Mouse (Mus musculus) MEL (cell line): ENCODE results near the gene Josd1. TPM values are rescaled to one million over a fixed set of nuclear protein-coding genes. Genes with fewer than 3 reads are reported as not detected.
A peak's percentile ranks its signal among the peaks of the same experiment; 100 is the strongest.

Experiments
- DNase-seq: peaks from one replicate; pipeline ENCODE4 v3.0.0; 2011; ENCODE audit warnings: low read depth, low spot score
- H3K27ac ChIP-seq: 2 replicates; pipeline ENCODE4 v1.5.1; 2012; ENCODE audit warnings: low read depth, mild to moderate bottlenecking, control low read depth, low read length, moderate library complexity; ENCODE audit not compliant: control insufficient read depth
- H3K27me3 ChIP-seq, 2 experiments: fragments of 150-350 bp in 1 of 2; sonication (generic) in 1 of 2; 2 replicates each; pipeline ENCODE4 v1.6.1; 2012; ENCODE audit warnings: low read length in 2 of 2, mild to moderate bottlenecking in 2 of 2, improper control_type of control experiment in 1 of 2, moderate library complexity in 1 of 2; ENCODE audit not compliant: insufficient read depth in 2 of 2, control insufficient read depth in 1 of 2
- H3K36me3 ChIP-seq, 2 experiments: 2 replicates each; pipeline ENCODE4 v1.6.1; 2012 to 2014; ENCODE audit warnings: low read length in 2 of 2, improper control_type of control experiment in 1 of 2, inconsistent platforms in 1 of 2, mild to moderate bottlenecking in 1 of 2; ENCODE audit not compliant: insufficient read depth in 2 of 2, control insufficient read depth in 1 of 2
- H3K4me1 ChIP-seq, 2 experiments: fragments of 150-350 bp in 1 of 2; sonication (generic) in 1 of 2; 2 replicates each; pipeline ENCODE4 v1.6.1; 2012; ENCODE audit warnings: low read length in 2 of 2, improper control_type of control experiment in 1 of 2, mild to moderate bottlenecking in 1 of 2; ENCODE audit not compliant: insufficient read depth in 2 of 2, control insufficient read depth in 1 of 2
- H3K4me3 ChIP-seq, 2 experiments: fragments of 150-350 bp in 1 of 2; sonication (generic) in 1 of 2; 2 replicates each; pipeline ENCODE4 v1.5.1; 2012; ENCODE audit warnings: low read depth in 2 of 2, low read length in 2 of 2, mild to moderate bottlenecking in 2 of 2, moderate library complexity in 2 of 2, control low read depth in 1 of 2, improper control_type of control experiment in 1 of 2; ENCODE audit not compliant: control insufficient read depth in 1 of 2, insufficient read depth in 1 of 2
- H3K79me2 ChIP-seq: 2 replicates; pipeline ENCODE4 v1.6.1; 2012; ENCODE audit warnings: mild to moderate bottlenecking, low read length, moderate library complexity; ENCODE audit not compliant: control insufficient read depth, poor library complexity, insufficient read depth
- H3K9ac ChIP-seq: 2 replicates; pipeline ENCODE4 v1.6.1; 2012; ENCODE audit warnings: low read depth, mild to moderate bottlenecking, control low read depth, low read length, moderate library complexity; ENCODE audit not compliant: control insufficient read depth, poor library complexity, severe bottlenecking
- H3K9me3 ChIP-seq: fragments of 150-350 bp; sonication (generic); replicated peaks from 2 replicates; pipeline ENCODE4 v1.6.1; 2012; ENCODE audit warnings: mild to moderate bottlenecking, low read length, improper control_type of control experiment, moderate library complexity; ENCODE audit not compliant: insufficient read depth
- CHD2 ChIP-seq: IDR thresholded peaks from 2 replicates; pipeline ENCODE4 v1.6.1; 2011; ENCODE audit warnings: low read length, improper control_type of control experiment
- EP300 ChIP-seq, 2 experiments: IDR thresholded peaks; 2 replicates each; pipeline ENCODE4 v1.6.1; 2011; ENCODE audit warnings: improper control_type of control experiment in 2 of 2, low read length in 2 of 2, low read depth in 1 of 2, mild to moderate bottlenecking in 1 of 2
- ETS1 ChIP-seq: IDR thresholded peaks from 2 replicates; pipeline ENCODE4 v1.6.1; 2012; ENCODE audit warnings: low read depth, mild to moderate bottlenecking, inconsistent platforms, low read length, improper control_type of control experiment, moderate library complexity
- KAT2A ChIP-seq: conservative IDR thresholded peaks from 2 replicates; pipeline ENCODE4 v1.6.1; 2012; ENCODE audit warnings: low read depth, low read length, improper control_type of control experiment, inconsistent platforms
- MAFK ChIP-seq: IDR thresholded peaks from 2 replicates; pipeline ENCODE4 v1.6.1; 2011; ENCODE audit warnings: low read depth, mild to moderate bottlenecking, low read length, improper control_type of control experiment, borderline replicate concordance
- MAX ChIP-seq: IDR thresholded peaks from 2 replicates; pipeline ENCODE4 v1.6.1; 2011; ENCODE audit warnings: low read length, improper control_type of control experiment
- MEF2A ChIP-seq: IDR thresholded peaks from 2 replicates; pipeline ENCODE4 v1.6.1; 2014; ENCODE audit warnings: low read depth, mild to moderate bottlenecking, inconsistent platforms, low read length, improper control_type of control experiment; ENCODE audit not compliant: poor library complexity, insufficient replicate concordance, severe bottlenecking; ENCODE audit errors: extremely low read depth
- MXI1 ChIP-seq: IDR thresholded peaks from 2 replicates; pipeline ENCODE4 v1.6.1; 2011; ENCODE audit warnings: mild to moderate bottlenecking, low read depth, low read length, improper control_type of control experiment
- MYB ChIP-seq: IDR thresholded peaks from 2 replicates; pipeline ENCODE4 v1.6.1; 2011; ENCODE audit warnings: mild to moderate bottlenecking, low read depth, low read length, improper control_type of control experiment
- NRF1 ChIP-seq: IDR thresholded peaks from 2 replicates; pipeline ENCODE4 v1.6.1; 2014; ENCODE audit warnings: low read depth, mild to moderate bottlenecking, inconsistent platforms, low read length, improper control_type of control experiment, moderate library complexity; ENCODE audit not compliant: poor library complexity, insufficient read depth, severe bottlenecking
- POLR2AphosphoS2 ChIP-seq: IDR thresholded peaks from 2 replicates; pipeline ENCODE4 v1.6.1; 2011; ENCODE audit warnings: low read length, improper control_type of control experiment
- SIN3A ChIP-seq: IDR thresholded peaks from 2 replicates; pipeline ENCODE4 v1.6.1; 2012; ENCODE audit warnings: low read length, improper control_type of control experiment, inconsistent platforms
- TAL1 ChIP-seq: IDR thresholded peaks from 2 replicates; pipeline ENCODE4 v1.6.1; 2012; ENCODE audit warnings: mild to moderate bottlenecking, inconsistent platforms, low read length, moderate library complexity, mixed read lengths
- TBP ChIP-seq: IDR thresholded peaks from 2 replicates; pipeline ENCODE4 v1.8.0; 2011; ENCODE audit warnings: low read depth, low read length, improper control_type of control experiment
- TCF12 ChIP-seq: IDR thresholded peaks from 2 replicates; pipeline ENCODE4 v1.6.1; 2014; ENCODE audit warnings: low read depth, mild to moderate bottlenecking, inconsistent platforms, low read length, improper control_type of control experiment, moderate library complexity
- UBTF ChIP-seq: IDR thresholded peaks from 2 replicates; pipeline ENCODE4 v1.6.1; 2012; ENCODE audit warnings: low read depth, mild to moderate bottlenecking, inconsistent platforms, low read length, improper control_type of control experiment, moderate library complexity, borderline replicate concordance; ENCODE audit not compliant: insufficient read depth
- USF1 ChIP-seq: IDR thresholded peaks from 2 replicates; pipeline ENCODE4 v1.6.1; 2014; ENCODE audit warnings: low read depth, mild to moderate bottlenecking, inconsistent platforms, low read length, improper control_type of control experiment, moderate library complexity
- polyA plus RNA-seq, 2 experiments: library from polyadenylated mRNA; stranded (reverse) in 1 of 2; unstranded in 1 of 2; fragments of >175 nt in 1 of 2; fragments of >200 nt in 1 of 2; gene quantifications; 2 replicates each; pipeline versions ENCODE4 v1.2.1 to v1.2.4; 2012; ENCODE audit warnings: low replicate concordance in 2 of 2, low read depth in 1 of 2; ENCODE audit not compliant: insufficient read length in 2 of 2, insufficient read depth in 1 of 2, missing spikeins in 1 of 2
- total RNA-seq: library from RNA; depleted of rRNA; stranded (reverse); fragments of 300-350 nt; gene quantifications from 2 replicates; pipeline ENCODE4 v1.2.3, GENCODE M21; 2012

Gene Josd1
- total and polyA plus RNA-seq, 3 experiments = 46.5 to 47.2 TPM; not detected in 1

DNA sequence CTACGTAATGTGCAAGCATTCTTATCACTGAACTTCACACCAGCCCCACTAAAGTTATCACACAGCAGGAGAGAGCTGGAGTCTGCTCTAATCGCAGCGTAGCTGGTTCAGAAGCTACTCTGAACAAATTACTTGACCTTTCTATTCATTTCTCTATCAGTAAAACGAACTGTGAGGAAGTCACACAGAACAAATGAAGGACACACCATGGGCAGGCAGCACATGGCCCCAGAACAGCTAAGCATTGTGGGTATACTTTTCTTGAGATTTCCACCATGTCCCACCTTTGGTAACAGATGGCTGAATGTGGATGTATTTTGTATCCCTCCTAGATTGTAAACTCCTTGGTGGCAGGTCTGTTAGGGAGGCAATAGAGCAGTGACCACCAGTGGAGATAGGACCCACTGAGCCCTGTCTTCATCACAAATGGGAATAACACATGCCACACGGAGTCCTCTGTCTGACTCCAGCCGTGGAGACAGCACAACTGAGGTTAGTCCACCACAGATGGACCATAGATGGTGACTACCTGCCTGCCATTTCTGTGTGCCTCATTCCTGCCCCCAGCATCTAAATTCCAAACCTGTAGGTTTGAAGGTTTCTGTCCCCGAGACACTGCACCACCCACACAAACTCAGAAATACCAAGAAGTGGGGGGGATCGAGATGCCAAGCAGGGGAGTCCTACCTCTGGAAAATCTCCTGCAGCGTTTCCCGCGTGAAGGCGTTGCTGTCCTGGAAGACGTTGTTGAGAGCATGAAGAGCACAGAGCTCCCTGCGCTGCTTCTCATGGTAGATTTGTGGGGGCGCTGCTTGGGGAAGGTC, 1.5 kb downstream of the Josd1 start (continued):
- TF ChIP-seq TAL1 = peak; percentile 74
- peak; percentile 92 for TF ChIP-seq SIN3A
- no peak for TF ChIP-seq NRF1
- TF ChIP-seq POLR2AphosphoS2 = no peak
- no peak for TF ChIP-seq MYB
- no peak for TF ChIP-seq KAT2A
- TF ChIP-seq USF1 = 0 out of 2 replicates have a peak, but pooled peaks have one; percentile 25

DNA sequence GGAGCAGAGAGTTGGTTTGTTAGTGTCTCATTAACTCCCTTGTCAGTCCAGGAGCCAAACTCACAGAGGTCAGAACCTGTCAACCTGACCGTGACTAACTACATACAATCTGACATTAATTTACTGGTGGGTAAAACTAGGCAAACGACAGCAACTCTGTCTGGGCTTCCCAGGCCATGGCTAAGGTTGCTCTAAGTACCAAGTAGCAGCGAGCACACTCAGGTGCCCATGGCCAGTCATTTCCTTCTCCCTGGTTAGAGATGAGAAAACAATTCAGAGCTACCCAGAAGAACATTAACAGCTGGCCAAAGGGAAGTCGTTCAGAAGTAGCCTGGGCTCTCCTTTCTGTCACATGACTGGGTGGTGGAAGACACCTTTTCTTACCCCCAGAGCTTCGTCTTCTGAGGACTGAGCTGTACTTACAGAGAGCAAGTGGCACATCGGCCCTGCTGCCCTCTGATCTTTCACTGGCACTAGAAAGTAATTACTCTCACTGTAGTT, 2.5 kb downstream of the Josd1 start:
- Histone ChIP-seq H3K36me3 (peaks cover 2 to 34% of the 10 kb centered on the region in 2 experiments; a peak in 3 of 4 replicates), H3K27ac (peak overlapping the region; percentile 84), H3K4me1 (peaks cover 6 to 29% of the 10 kb centered on the region in 2 experiments), H3K9ac (peak overlapping the region; percentile 97), H3K79me2 (peaks cover 72% of the 10 kb centered on the region), H3K9me3 (no peaks in the 10 kb centered on the region), H3K27me3 (no peaks in the 10 kb centered on the region), H3K4me3 (peak overlapping the region; percentile 93 to 96)
- TF ChIP-seq USF1 (peak; percentile 78), MAX (no peak), TCF12 (no peak), UBTF (no peak), CHD2 (no peak), TAL1 (no peak), TBP (0 out of 2 replicates have a peak, but pooled peaks have one; percentile 17), MEF2A (no peak), ETS1 (peak; percentile 13; the same call in 1 of the 2 replicates), MAFK (no peak)
- DNase-seq = peak; percentile 53

- Histone ChIP-seq H3K9ac (peak overlapping the region; percentile 97), H3K27me3 (no peaks in the 10 kb centered on the region), H3K36me3 (peaks cover 2 to 34% of the 10 kb centered on the region in 2 experiments; a peak in 3 of 4 replicates), H3K4me1 (peaks cover 6 to 29% of the 10 kb centered on the region in 2 experiments), H3K27ac (no peak overlapping the region), H3K9me3 (no peaks in the 10 kb centered on the region), H3K4me3 (peak overlapping the region; percentile 93 to 96), H3K79me2 (peaks cover 75% of the 10 kb centered on the region)
- TF ChIP-seq EP300 (IDR thresholded peaks at IDR 0.05; ENCODE audit: low read depth in 1 of 2, low read length in 2 of 2) (no peak), MXI1 (0 out of 2 replicates have a peak, but pooled peaks have one; percentile 0)
- no peak for DNase-seq
These were observed 3.1 kb downstream of the Josd1 start for GRCm38 (mm10) chr15:79684616-79685015.
